Comparison of ENCODE assay signal across 26 mouse cellular contexts in the genomic region with DNA sequence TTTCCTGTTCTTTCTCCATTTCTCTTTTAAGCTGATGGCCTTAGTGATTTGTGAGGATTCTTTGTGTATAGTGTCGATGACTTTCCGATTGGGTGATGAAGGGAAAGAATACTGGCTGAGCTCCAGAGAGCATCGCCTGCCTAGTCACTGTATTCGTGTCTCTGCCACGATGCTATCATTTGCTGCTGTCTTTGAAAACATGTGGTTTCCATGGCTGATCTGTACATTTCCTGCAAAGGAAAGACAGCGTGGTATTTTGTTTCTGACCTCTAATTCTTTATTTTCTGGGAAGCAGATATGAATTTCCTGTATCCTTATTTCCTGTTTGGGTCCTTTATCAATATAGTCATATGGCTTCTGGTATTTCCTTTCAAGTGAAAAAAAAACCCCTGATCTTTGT. TPM values are rescaled to one million over a fixed set of nuclear protein-coding genes. Genes with fewer than 3 reads are reported as not detected.
DNase-seq lines count a peak whose midpoint lies in the region; ATAC-seq and TF ChIP-seq lines count a peak whose summit lies in the region.
"Had no signal": no experiment of that assay in that cellular context is flagged by ENCODE, and none has a peak within 500 bp of the region (broad histone marks: within the 10 kb centered on the region; RNA-seq: fewer than 3 reads in every experiment).

No protein-coding gene starts in this region.

- H3K4me2 ChIP-seq in lung, embryonic 14.5 days, result no peak overlapping the region
- H3K4me2 ChIP-seq: embryonic facial prominence, embryonic 12.5 days; heart, embryonic 11.5 days; hindbrain, embryonic 14.5 days; limb, embryonic 13.5 days had no signal

- no peak overlapping the region for H3K9ac ChIP-seq in lung, embryonic 14.5 days
- H3K9ac ChIP-seq: embryonic facial prominence, embryonic 12.5 days; hindbrain, embryonic 14.5 days; limb, embryonic 13.5 days; liver, embryonic 14.5 days had no signal

- ATAC-seq in CD4-positive, CD25-positive, alpha-beta regulatory T cell, adult 4 months, result no peak
- ATAC-seq in lung, embryonic 14.5 days (ENCODE audit: insufficient read depth), result no peak
- ATAC-seq in megakaryocyte progenitor cell, adult 5-6 weeks (replicated peaks; ENCODE audit: poor library complexity), result 0 out of 2 replicates have a peak, but pooled peaks have one; percentile 26
- ATAC-seq: forebrain, embryonic 14.5 days; inflammation-experienced regulatory T-cells, adult 6 months had no signal

- no peak overlapping the region for H3K27ac ChIP-seq in kidney, adult 2 months (ENCODE audit: insufficient read depth, low read depth, low read length)
- no peak overlapping the region for H3K27ac ChIP-seq in lung, embryonic 14.5 days (ENCODE audit: low read depth)
- no peak overlapping the region for H3K27ac ChIP-seq in limb, embryonic 10.5 days
- H3K27ac ChIP-seq: embryonic facial prominence, embryonic 12.5 days; hindbrain, embryonic 14.5 days; limb, embryonic 13.5 days; liver, embryonic 14.5 days had no signal

- DNase-seq in CD4-positive, CD25-positive, alpha-beta regulatory T cell, adult 2 months (ENCODE audit: low read depth, low spot score), result peak; percentile 21
- peak; percentile 5 for DNase-seq in kidney, adult 2 months
- no peak for DNase-seq in kidney, adult 9 months
- peak; percentile 53 for DNase-seq in lung, embryonic 14.5 days
- DNase-seq in lung, postnatal 14 days, result no peak
- no peak for DNase-seq in limb, embryonic 10.5 days (ENCODE audit: low spot score)
- DNase-seq: cerebellum, adult 11 months; cerebellum, adult 9-10 months; cerebellum, postnatal 36 days; embryo, embryonic 11 days; gastrocnemius, postnatal 25 days; heart, adult 18-20 months; kidney, adult 11 months; kidney, postnatal 25 days; midbrain, embryonic 14.5 days; thymus, adult 2 months; thymus, postnatal 36 days had no signal

- no peaks in the 10 kb centered on the region for H3K27me3 ChIP-seq in kidney, adult 2 months (replicated peaks; ENCODE audit: control insufficient read depth, insufficient read depth, low read length)
- no peaks in the 10 kb centered on the region for H3K27me3 ChIP-seq in lung, embryonic 14.5 days (ENCODE audit: insufficient read depth, low read length)
- no peaks in the 10 kb centered on the region for H3K27me3 ChIP-seq in limb, embryonic 10.5 days (ENCODE audit: low read depth, poor library complexity, severe bottlenecking)
- H3K27me3 ChIP-seq: embryonic facial prominence, embryonic 12.5 days; limb, embryonic 13.5 days had no signal

- TF ChIP-seq POLR2A in kidney, adult 2 months (IDR thresholded peaks at IDR 0.05; ENCODE audit: low read depth, low read length), result no peak

- no peaks in the 10 kb centered on the region for H3K4me1 ChIP-seq in kidney, adult 2 months (ENCODE audit: control insufficient read depth, insufficient read depth, low read length)
- 0 out of 2 replicates have a peak, but pooled peaks cover 6% of the 10 kb centered on the region for H3K4me1 ChIP-seq in lung, embryonic 14.5 days (ENCODE audit: insufficient read depth)
- no peaks in the 10 kb centered on the region for H3K4me1 ChIP-seq in limb, embryonic 10.5 days
- H3K4me1 ChIP-seq: embryonic facial prominence, embryonic 12.5 days had no signal

- no peak overlapping the region for H3K4me3 ChIP-seq in kidney, adult 2 months (ENCODE audit: insufficient read depth, low read depth, low read length)
- no peak overlapping the region for H3K4me3 ChIP-seq in lung, embryonic 14.5 days (ENCODE audit: low read depth, low read length)
- no peak overlapping the region for H3K4me3 ChIP-seq in limb, embryonic 10.5 days
- H3K4me3 ChIP-seq: embryonic facial prominence, embryonic 12.5 days; limb, embryonic 13.5 days had no signal

- 63% methylated on average over 6 of the region's 6 CpGs for WGBS in kidney, adult 2 months
- 40% methylated on average over 6 of the region's 6 CpGs for WGBS in lung, embryonic 14.5 days
- WGBS in limb, embryonic 10.5 days, result 92% methylated on average over 6 of the region's 6 CpGs

- no peaks in the 10 kb centered on the region; the same call in 1 of the 2 replicates for H3K36me3 ChIP-seq in kidney, adult 2 months (ENCODE audit: control insufficient read depth, insufficient read depth, low read length)
- peaks cover 68% of the 10 kb centered on the region for H3K36me3 ChIP-seq in lung, embryonic 14.5 days (ENCODE audit: insufficient read depth)
- H3K36me3 ChIP-seq in limb, embryonic 10.5 days, result peaks cover 93% of the 10 kb centered on the region

- H3K9me3 ChIP-seq in lung, embryonic 14.5 days (ENCODE audit: low read depth, low read length), result no peaks in the 10 kb centered on the region
- no peaks in the 10 kb centered on the region for H3K9me3 ChIP-seq in limb, embryonic 10.5 days (replicated peaks)
- H3K9me3 ChIP-seq: embryonic facial prominence, embryonic 12.5 days; limb, embryonic 13.5 days had no signal

- no peak for TF ChIP-seq CTCF in kidney, adult 2 months (conservative IDR thresholded peaks at IDR 0.05; ENCODE audit: insufficient read depth, insufficient read length, low read depth, low read length)
- no peak for TF ChIP-seq CTCF in lung, embryonic 14.5 days (IDR thresholded peaks at IDR 0.05; ENCODE audit: low read depth)

RNA-seq across cellular contexts. Expression of a gene that starts 9.2 kb away (rescaled TPM):
- 1 to 10 TPM; 4.1 to 5.5 TPM for polyA plus RNA-seq in CD4-positive, CD25-positive, alpha-beta regulatory T cell, adult 4 months (2017; shearing (Covaris generic))
- polyA plus RNA-seq in kidney, adult 2 months (2012; rRNA removed), result 3.1 and 3.8 TPM in 2 replicates
- polyA plus RNA-seq in lung, embryonic 14.5 days (2014; fragmentation: Nextera tagmentation; extraction: Ambion mirVana), result 13.0 TPM in 2 replicates
- 3.9 and 4.6 TPM in 2 replicates for total RNA-seq in megakaryocyte progenitor cell, adult 5-6 weeks (2015)
- total RNA-seq in megakaryocyte progenitor cell, adult 5-6 weeks (2017), result 5.5 and 8.4 TPM in 2 replicates
- 35.6 and 36.9 TPM in 2 replicates for polyA plus RNA-seq in limb, embryonic 10.5 days (2016; fragmentation: Nextera tagmentation; extraction: Ambion mirVana)

RNA-seq across cellular contexts. Expression of a gene that starts 54.2 kb away (rescaled TPM):
- 10 to 100 TPM; 13.0 to 15.9 TPM for polyA plus RNA-seq in CD4-positive, CD25-positive, alpha-beta regulatory T cell, adult 4 months (2017; shearing (Covaris generic))
- 0.79 and 1.5 TPM in 2 replicates for polyA plus RNA-seq in kidney, adult 2 months (2012; rRNA removed)
- 14.5 and 15.6 TPM in 2 replicates for polyA plus RNA-seq in lung, embryonic 14.5 days (2014; fragmentation: Nextera tagmentation; extraction: Ambion mirVana)
- total RNA-seq in megakaryocyte progenitor cell, adult 5-6 weeks (2015), result 26.8 and 31.2 TPM in 2 replicates
- total RNA-seq in megakaryocyte progenitor cell, adult 5-6 weeks (2017), result 23.6 and 29.0 TPM in 2 replicates
- polyA plus RNA-seq in limb, embryonic 10.5 days (2016; fragmentation: Nextera tagmentation; extraction: Ambion mirVana), result 11.1 and 12.7 TPM in 2 replicates

Comparison
In these comparisons a context has a peak if more than half of its experiments do, and no peak if none do; other contexts are left out.
1. DNase-seq: peak in CD4-positive, CD25-positive, alpha-beta regulatory T cell, adult 2 months (single experiment), kidney, adult 2 months (single experiment) and lung, embryonic 14.5 days (single experiment); none in kidney, adult 9 months (single experiment), lung, postnatal 14 days (single experiment) and limb, embryonic 10.5 days (single experiment).